Mouse (Mus musculus): ENCODE measurements around the gene Ntpcr. TPM values are rescaled to one million over a fixed set of nuclear protein-coding genes. Genes with fewer than 3 reads are reported as not detected.

The Ntpcr gene
- polyA plus RNA-seq, 2 experiments, result 12.6 to 13.9 TPM

DNA sequence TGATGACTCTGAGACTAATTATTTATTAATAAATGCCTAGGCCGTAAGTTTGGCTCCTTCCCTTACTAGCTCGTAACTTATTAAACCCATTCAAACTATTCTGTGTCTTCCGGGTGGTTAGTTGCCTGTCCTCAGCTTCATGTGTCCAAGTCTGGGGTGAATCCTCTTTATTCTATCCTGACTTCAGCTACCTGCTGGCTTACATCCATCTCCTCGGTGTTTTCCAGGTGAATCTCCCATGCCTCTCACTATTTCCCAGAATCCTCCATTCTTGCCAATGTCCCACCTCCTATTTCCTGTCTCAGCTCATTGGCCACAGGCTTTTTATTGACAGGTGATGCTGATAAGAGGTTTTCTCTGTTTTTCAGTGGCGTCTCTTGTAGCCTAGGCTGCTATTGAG, 20.6 kb upstream of the Ntpcr start:
- no peak for ATAC-seq (ENCODE audit: insufficient read depth)

DNA sequence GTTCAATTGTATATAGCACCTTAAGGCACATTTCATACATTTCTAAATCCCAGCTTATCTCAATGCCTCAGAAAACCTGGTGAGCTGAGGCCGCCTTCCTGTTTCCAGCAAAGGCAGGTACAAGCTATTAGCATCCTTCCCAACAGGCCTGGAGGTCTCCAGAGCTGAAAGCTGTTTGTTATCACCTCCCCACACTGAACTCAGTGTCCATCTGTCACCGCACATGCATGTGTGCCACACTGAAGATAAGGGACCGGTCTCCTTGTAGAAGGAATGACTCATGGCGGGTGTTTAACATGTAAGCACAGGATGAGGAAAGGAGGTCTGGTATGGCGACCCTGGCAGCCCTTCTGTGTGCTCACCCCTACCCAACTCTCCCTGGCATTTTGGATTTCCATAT, 18.2 kb upstream of the Ntpcr start:
- DNase-seq (ENCODE audit: low read depth in 3 of 3, low spot score in 3 of 3) (peak; percentile 59 to 69 (median 61)), ATAC-seq (ENCODE audit: insufficient read depth) (peak; percentile 99)
- Histone ChIP-seq H3K4me3 (ENCODE audit: insufficient read depth in 1 of 2, low read depth in 2 of 2, low read length in 2 of 2) (no peak overlapping the region), H3K9me3 (ENCODE audit: control insufficient read depth, low read length) (no peaks in the 10 kb centered on the region), H3K27me3 (ENCODE audit: control insufficient read depth, insufficient read depth, low read length) (no peaks in the 10 kb centered on the region; the same call in 1 of the 2 replicates), H3K4me1 (replicated peaks; ENCODE audit: control insufficient read depth in 2 of 2, insufficient read depth in 2 of 2, low read length in 1 of 2) (peaks cover 11 to 22% of the 10 kb centered on the region in 2 experiments), H3K36me3 (replicated peaks; ENCODE audit: control insufficient read depth, insufficient read depth, low read depth) (no peaks in the 10 kb centered on the region), H3K27ac (peak overlapping the region; percentile 42; the same call in 1 of the 2 replicates), H3K4me2 (ENCODE audit: low read depth) (no peak overlapping the region), H3K9ac (replicated peaks) (no peak overlapping the region)
- TF ChIP-seq EP300 (IDR thresholded peaks at IDR 0.05; ENCODE audit: low read depth), result peak; percentile 94
- no peak for TF ChIP-seq CTCF (IDR thresholded peaks at IDR 0.05; ENCODE audit: low read depth)
- 14% methylated on average over 5 of the region's 5 CpGs for WGBS (ENCODE audit: insufficient replicate concordance)

More for the DNA sequence above, 20.6 kb upstream of the Ntpcr start:
- no peak for DNase-seq (ENCODE audit: low read depth in 3 of 3, low spot score in 3 of 3)
- Histone ChIP-seq H3K4me3 (ENCODE audit: insufficient read depth in 1 of 2, low read depth in 2 of 2, low read length in 2 of 2) (no peak overlapping the region), H3K9me3 (ENCODE audit: control insufficient read depth, low read length) (no peaks in the 10 kb centered on the region), H3K4me1 (replicated peaks; ENCODE audit: control insufficient read depth in 2 of 2, insufficient read depth in 2 of 2, low read length in 1 of 2) (peaks cover 11 to 22% of the 10 kb centered on the region in 2 experiments), H3K27ac (no peak overlapping the region), H3K4me2 (ENCODE audit: low read depth) (no peak overlapping the region), H3K9ac (replicated peaks) (no peak overlapping the region), H3K27me3 (ENCODE audit: control insufficient read depth, insufficient read depth, low read length) (no peaks in the 10 kb centered on the region), H3K36me3 (replicated peaks; ENCODE audit: control insufficient read depth, insufficient read depth, low read depth) (no peaks in the 10 kb centered on the region)
- WGBS (ENCODE audit: insufficient replicate concordance), result 73% methylated on average over 5 of the region's 5 CpGs
- TF ChIP-seq EP300 (IDR thresholded peaks at IDR 0.05; ENCODE audit: low read depth), result no peak
- no peak for TF ChIP-seq CTCF (IDR thresholded peaks at IDR 0.05; ENCODE audit: low read depth)

DNA sequence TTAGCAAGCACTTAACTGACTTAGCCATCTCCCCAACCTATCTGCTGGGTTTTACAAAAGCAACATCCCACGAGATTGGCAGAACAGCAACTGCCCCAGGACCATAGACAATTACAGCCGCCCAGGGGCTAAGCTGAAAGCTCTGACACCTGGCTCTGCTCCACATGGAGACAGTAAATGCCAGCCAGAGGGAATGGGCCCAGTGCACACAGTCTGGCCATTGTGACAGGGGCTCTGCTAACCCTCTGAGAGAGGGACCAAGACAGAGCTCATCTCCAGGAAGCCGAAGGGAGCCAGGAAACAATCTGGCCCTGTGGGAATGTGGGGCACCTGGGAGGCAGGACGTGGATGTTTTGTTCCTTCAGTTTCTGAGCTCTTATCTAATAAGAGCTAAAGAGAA, 13.6 kb upstream of the Ntpcr start:
- H3K27ac ChIP-seq, result no peak overlapping the region
- H3K27me3 ChIP-seq (ENCODE audit: control insufficient read depth, insufficient read depth, low read length), result no peaks in the 10 kb centered on the region; the same call in 1 of the 2 replicates
- H3K9me3 ChIP-seq (ENCODE audit: control insufficient read depth, low read length), result no peaks in the 10 kb centered on the region
- no peak for ATAC-seq (ENCODE audit: insufficient read depth)
- peaks cover 4 to 16% of the 10 kb centered on the region in 2 experiments for H3K4me1 ChIP-seq (replicated peaks; ENCODE audit: control insufficient read depth in 2 of 2, insufficient read depth in 2 of 2, low read length in 1 of 2)
- H3K4me3 ChIP-seq (ENCODE audit: insufficient read depth in 1 of 2, low read depth in 2 of 2, low read length in 2 of 2), result no peak overlapping the region
- no peak for DNase-seq (ENCODE audit: low read depth in 3 of 3, low spot score in 3 of 3)
- TF ChIP-seq EP300 (IDR thresholded peaks at IDR 0.05; ENCODE audit: low read depth), result no peak
- no peak for TF ChIP-seq CTCF (IDR thresholded peaks at IDR 0.05; ENCODE audit: low read depth)
- no peak overlapping the region for H3K9ac ChIP-seq (replicated peaks)
- H3K4me2 ChIP-seq (ENCODE audit: low read depth), result no peak overlapping the region
- H3K36me3 ChIP-seq (replicated peaks; ENCODE audit: control insufficient read depth, insufficient read depth, low read depth), result no peaks in the 10 kb centered on the region
- 40% methylated on average over 4 of the region's 4 CpGs for WGBS (ENCODE audit: insufficient replicate concordance)

DNA sequence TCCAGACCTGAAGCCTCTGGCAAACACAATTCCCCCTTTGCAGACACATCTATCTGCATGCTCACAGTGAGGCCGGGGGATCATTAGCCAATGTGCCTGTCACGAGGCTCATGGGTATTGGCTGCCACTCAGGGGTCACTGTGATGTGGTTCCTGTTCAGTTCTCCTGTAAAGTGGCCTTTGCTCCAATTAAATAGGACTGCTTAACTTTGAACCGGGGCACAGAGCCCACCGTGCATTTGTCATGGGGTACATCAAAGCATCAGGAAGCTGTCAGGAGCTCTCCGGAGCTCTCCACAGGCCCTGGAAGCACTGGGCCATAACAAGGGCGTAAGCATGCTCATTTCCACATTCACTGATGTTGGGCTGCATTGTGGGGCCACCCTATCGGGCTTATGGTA, 13.2 kb upstream of the Ntpcr start:
- ATAC-seq (ENCODE audit: insufficient read depth), result no peak
- H3K4me2 ChIP-seq (ENCODE audit: low read depth), result no peak overlapping the region
- H3K9me3 ChIP-seq (ENCODE audit: control insufficient read depth, low read length), result no peaks in the 10 kb centered on the region
- no peak overlapping the region for H3K4me3 ChIP-seq (ENCODE audit: insufficient read depth in 1 of 2, low read depth in 2 of 2, low read length in 2 of 2)
- H3K27me3 ChIP-seq (ENCODE audit: control insufficient read depth, insufficient read depth, low read length), result no peaks in the 10 kb centered on the region; the same call in 1 of the 2 replicates
- H3K9ac ChIP-seq (replicated peaks), result no peak overlapping the region
- no peaks in the 10 kb centered on the region for H3K36me3 ChIP-seq (replicated peaks; ENCODE audit: control insufficient read depth, insufficient read depth, low read depth)
- TF ChIP-seq CTCF (IDR thresholded peaks at IDR 0.05; ENCODE audit: low read depth) (no peak), EP300 (IDR thresholded peaks at IDR 0.05; ENCODE audit: low read depth) (no peak)
- H3K27ac ChIP-seq, result no peak overlapping the region
- WGBS (ENCODE audit: insufficient replicate concordance), result 44% methylated on average over 7 of the region's 7 CpGs
- H3K4me1 ChIP-seq (replicated peaks; ENCODE audit: control insufficient read depth in 2 of 2, insufficient read depth in 2 of 2, low read length in 1 of 2), result peaks cover 3 to 12% of the 10 kb centered on the region in 2 experiments; a peak in 2 of 4 replicates
- no peak for DNase-seq (ENCODE audit: low read depth in 3 of 3, low spot score in 3 of 3)

DNA sequence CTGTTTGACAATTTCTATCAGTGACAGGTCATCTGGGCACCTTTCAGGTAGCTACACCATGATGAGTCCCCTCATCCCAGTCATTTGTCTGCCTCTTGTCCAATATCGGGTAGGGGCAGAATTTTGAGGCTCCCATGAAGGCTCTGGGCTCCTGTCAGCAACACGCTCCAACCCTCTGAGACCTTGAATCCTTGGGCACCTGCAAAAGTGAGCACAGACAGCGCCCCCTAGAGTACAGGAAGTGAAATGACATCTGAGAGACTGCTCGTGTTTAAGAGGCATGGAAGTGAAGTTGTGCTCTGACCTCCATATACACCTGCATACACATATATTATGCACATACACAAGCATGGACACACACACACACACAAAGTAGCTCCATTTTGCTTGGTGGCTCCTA, 10.8 kb upstream of the Ntpcr start:
- no peaks in the 10 kb centered on the region for H3K36me3 ChIP-seq (replicated peaks; ENCODE audit: control insufficient read depth, insufficient read depth, low read depth)
- no peaks in the 10 kb centered on the region for H3K9me3 ChIP-seq (ENCODE audit: control insufficient read depth, low read length)
- WGBS (ENCODE audit: insufficient replicate concordance), result 41% methylated on average over 4 of the region's 4 CpGs
- H3K27ac ChIP-seq, result no peak overlapping the region
- ATAC-seq (ENCODE audit: insufficient read depth) (no peak), DNase-seq (ENCODE audit: low read depth in 3 of 3, low spot score in 3 of 3) (peak in 1 of 3 experiments; percentile 17)
- no peaks in the 10 kb centered on the region; a peak in 1 of 4 replicates for H3K4me1 ChIP-seq (replicated peaks; ENCODE audit: control insufficient read depth in 2 of 2, insufficient read depth in 2 of 2, low read length in 1 of 2)
- TF ChIP-seq CTCF (IDR thresholded peaks at IDR 0.05; ENCODE audit: low read depth), result peak; percentile 77
- TF ChIP-seq EP300 (IDR thresholded peaks at IDR 0.05; ENCODE audit: low read depth), result no peak
- no peaks in the 10 kb centered on the region; the same call in 1 of the 2 replicates for H3K27me3 ChIP-seq (ENCODE audit: control insufficient read depth, insufficient read depth, low read length)
- no peak overlapping the region for H3K4me2 ChIP-seq (ENCODE audit: low read depth)
- no peak overlapping the region for H3K9ac ChIP-seq (replicated peaks)
- H3K4me3 ChIP-seq (ENCODE audit: insufficient read depth in 1 of 2, low read depth in 2 of 2, low read length in 2 of 2), result no peak overlapping the region
